Mouse (Mus musculus) limb, embryonic 10.5 days (tissue): ENCODE measurements around the gene Gsdma3. TPM values are rescaled to one million over a fixed set of nuclear protein-coding genes. Genes with fewer than 3 reads are reported as not detected.

ENCODE experiments used
- DNase-seq: peaks from one replicate; pipeline ENCODE4 v3.0.0-alpha.2; 2017; ENCODE audit warnings: low spot score
- H3K27ac ChIP-seq: fragments of 300-500 bp; sonication (generic); 2 replicates; pipeline ENCODE4 v1.5.1; 2016; ENCODE audit warnings: mild to moderate bottlenecking
- H3K27me3 ChIP-seq: fragments of 300-500 bp; sonication (generic); 2 replicates; pipeline ENCODE4 v1.6.1; 2016; ENCODE audit warnings: low read depth, mild to moderate bottlenecking; ENCODE audit not compliant: poor library complexity, severe bottlenecking
- H3K36me3 ChIP-seq: fragments of 300-500 bp; sonication (generic); 2 replicates; pipeline ENCODE4 v1.6.1; 2016; ENCODE audit warnings: mild to moderate bottlenecking, moderate library complexity
- H3K4me1 ChIP-seq: fragments of 300-500 bp; sonication (generic); 2 replicates; pipeline ENCODE4 v1.6.1; 2016
- H3K4me3 ChIP-seq: fragments of 300-500 bp; sonication (generic); 2 replicates; pipeline ENCODE4 v1.5.1; 2016; ENCODE audit warnings: mild to moderate bottlenecking, moderate library complexity
- H3K9me3 ChIP-seq: fragments of 300-500 bp; sonication (generic); replicated peaks from 2 replicates; pipeline ENCODE4 v1.6.1; 2016; ENCODE audit warnings: mild to moderate bottlenecking
- WGBS: fragments of 180-500 bp; shearing (Covaris S2); methylation state at CpG from one replicate; pipeline ENCODE4 v1.1.7; 2016; 5-methylcytosine and 5-hydroxymethylcytosine counted together
- polyA plus RNA-seq: library from polyadenylated mRNA; unstranded; fragments of >200 nt; fragmentation: Nextera tagmentation; extraction: Ambion mirVana; gene quantifications from 2 replicates; pipeline ENCODE4 v1.2.1, GENCODE M21; 2016

Gsdma3 gene
- polyA plus RNA-seq, 1 experiment from 2014 or later, result not detected

DNA sequence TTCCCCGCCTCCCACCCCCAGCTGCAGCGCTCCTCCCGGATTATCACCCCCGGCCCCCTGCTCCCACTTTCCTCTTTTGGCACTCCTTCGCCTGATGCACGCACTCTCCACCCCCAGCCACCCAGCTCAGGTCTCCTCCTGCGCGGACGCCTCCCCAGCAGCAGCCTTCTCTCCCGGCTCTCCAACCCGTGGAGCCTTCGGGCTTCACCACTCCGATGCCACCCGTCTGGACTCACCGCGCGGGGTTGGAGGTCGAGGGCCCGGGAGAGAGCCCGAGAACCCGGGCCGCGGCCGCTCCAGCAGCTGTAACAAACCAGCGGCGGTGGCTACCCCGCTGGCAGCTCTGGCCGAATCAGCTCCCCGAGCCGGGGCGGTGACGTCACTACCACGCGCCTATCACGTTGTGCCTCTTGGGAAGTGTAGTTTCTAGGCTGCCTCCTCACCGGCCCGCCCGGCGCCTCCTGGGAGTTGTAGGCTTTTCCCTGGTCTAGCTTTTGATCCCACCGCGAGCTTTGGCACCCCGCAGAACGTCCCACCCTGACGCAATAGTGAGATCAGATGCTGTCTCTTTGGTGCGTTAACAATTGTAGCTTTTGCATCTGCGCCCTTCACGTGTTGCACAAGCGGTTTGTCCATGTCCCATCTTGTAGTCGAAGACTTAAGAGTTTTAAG, 39.1 kb upstream of the Gsdma3 start, which contains the start of gene Ormdl3:
Ormdl3 (minus strand) TSS at position 477 of the 672 bp plus-strand sequence.
- H3K36me3 ChIP-seq, result peaks cover 27% of the 10 kb centered on the region

DNA sequence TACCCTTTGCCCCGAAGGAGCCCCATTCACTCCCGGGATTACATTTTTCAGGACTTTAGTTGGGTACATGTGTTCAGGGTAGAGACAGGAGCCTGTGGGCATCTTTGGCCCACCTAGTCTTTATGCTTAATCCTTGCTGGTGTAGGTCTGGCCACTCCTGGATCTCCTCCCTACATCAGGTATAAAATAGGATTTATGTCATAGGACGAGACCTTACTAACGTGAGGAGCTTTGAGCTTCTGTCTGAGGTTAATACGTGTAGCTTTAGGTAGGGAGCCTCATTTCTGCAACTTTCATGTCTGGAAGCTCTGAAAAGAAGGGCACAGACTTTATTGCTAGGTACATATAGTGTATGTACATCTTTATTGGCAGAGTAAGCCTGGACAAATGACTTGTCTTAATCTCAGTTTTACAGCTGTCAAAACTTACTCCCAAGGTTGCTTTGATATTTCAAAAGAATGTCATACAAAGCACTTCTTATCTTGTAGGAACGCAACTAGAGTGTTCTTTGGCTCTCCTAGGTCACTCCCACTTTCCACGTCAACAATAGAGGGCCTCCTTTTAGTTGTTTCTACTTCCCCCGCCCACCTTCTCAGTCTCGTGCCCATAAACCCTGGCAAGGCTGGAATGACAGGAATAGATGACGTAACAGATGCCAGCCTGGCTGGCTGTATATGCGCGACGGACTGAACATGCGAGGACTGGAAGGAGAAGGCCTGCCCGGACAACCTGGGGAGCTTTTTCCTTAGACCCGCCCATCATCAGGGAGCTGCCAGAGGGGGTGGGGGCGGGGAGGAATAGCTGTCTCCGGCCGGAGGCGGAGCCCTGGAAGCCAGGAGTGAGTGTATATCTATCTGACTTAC, 38.2 kb upstream of the Gsdma3 start:
- WGBS, result 6% methylated on average over 20 of the region's 20 CpGs
- Histone ChIP-seq H3K27me3 (peaks cover 18% of the 10 kb centered on the region), H3K4me1 (peaks cover 42% of the 10 kb centered on the region), H3K9me3 (no peaks in the 10 kb centered on the region), H3K27ac (peak overlapping the region; percentile 89), H3K36me3 (peaks cover 18% of the 10 kb centered on the region), H3K4me3 (peak overlapping the region; percentile 94)
- peak; percentile 71 for DNase-seq

More for the DNA sequence above, 39.1 kb upstream of the Gsdma3 start, which contains the start of gene Ormdl3:
- peak; percentile 100 for DNase-seq
- H3K4me1 ChIP-seq, result peaks cover 42% of the 10 kb centered on the region
- peak within 1 kb of the TSS; percentile 94 for H3K4me3 ChIP-seq
- peaks cover 10% of the 10 kb centered on the region; the same call in 1 of the 2 replicates for H3K27me3 ChIP-seq
- no peaks in the 10 kb centered on the region for H3K9me3 ChIP-seq
- H3K27ac ChIP-seq, result peak within 1 kb of the TSS; percentile 89
- under 1% methylated on average over 49 of the region's 49 CpGs for WGBS

DNA sequence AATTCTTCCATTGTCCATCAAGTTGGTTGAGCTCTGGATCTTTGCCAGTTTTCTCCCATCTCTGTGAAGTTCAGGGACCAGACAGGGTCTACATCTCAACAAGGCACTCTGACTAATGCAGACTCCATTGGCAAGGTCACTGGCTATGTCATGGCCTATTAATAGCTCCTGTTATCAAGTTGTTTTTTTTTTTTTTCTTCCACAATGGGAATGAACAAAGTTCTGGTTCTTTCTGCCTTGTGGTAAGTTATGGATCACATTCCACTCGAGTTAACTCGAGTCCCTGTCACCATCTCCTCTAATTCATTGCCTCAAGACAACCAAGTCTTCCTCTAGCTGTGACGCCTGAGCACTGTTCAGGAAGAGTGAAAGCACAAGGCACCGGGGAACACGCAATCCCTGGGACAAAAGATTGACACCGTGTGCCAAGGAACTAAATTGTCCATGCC, 37.3 kb upstream of the Gsdma3 start:
- Histone ChIP-seq H3K27ac (peak overlapping the region; percentile 89; the same call in 1 of the 2 replicates), H3K4me3 (no peak overlapping the region), H3K9me3 (no peaks in the 10 kb centered on the region), H3K36me3 (peaks cover 9% of the 10 kb centered on the region; the same call in 1 of the 2 replicates), H3K27me3 (peaks cover 18% of the 10 kb centered on the region), H3K4me1 (peaks cover 42% of the 10 kb centered on the region)
- WGBS, result 75% methylated on average over 6 of the region's 6 CpGs
- no peak for DNase-seq

DNA sequence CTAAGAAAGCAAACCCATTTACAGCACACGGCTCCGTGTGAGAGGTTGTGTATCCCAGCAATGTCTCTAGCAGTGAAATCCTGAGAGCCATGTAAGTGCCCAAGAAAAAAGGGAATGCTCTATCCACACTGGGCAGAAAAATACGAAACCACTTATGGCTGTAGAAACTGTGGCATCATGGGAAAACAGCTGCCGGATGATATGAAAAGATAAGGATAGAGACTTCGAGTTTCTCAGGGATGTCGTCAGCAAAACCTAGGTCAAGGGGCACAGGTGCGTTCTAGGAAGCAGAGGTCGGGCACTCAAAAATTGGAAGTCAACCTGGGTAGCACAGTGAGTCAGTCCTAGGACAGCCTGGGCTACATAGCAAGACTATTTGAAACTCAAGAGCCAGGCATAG, 36.9 kb upstream of the Gsdma3 start:
- H3K9me3 ChIP-seq, result no peaks in the 10 kb centered on the region
- peaks cover 42% of the 10 kb centered on the region for H3K4me1 ChIP-seq
- H3K4me3 ChIP-seq, result no peak overlapping the region
- peaks cover 4% of the 10 kb centered on the region; the same call in 1 of the 2 replicates for H3K36me3 ChIP-seq
- no peak for DNase-seq
- WGBS, result 81% methylated on average over 8 of the region's 8 CpGs
- no peak overlapping the region for H3K27ac ChIP-seq
- peaks cover 18% of the 10 kb centered on the region for H3K27me3 ChIP-seq

DNA sequence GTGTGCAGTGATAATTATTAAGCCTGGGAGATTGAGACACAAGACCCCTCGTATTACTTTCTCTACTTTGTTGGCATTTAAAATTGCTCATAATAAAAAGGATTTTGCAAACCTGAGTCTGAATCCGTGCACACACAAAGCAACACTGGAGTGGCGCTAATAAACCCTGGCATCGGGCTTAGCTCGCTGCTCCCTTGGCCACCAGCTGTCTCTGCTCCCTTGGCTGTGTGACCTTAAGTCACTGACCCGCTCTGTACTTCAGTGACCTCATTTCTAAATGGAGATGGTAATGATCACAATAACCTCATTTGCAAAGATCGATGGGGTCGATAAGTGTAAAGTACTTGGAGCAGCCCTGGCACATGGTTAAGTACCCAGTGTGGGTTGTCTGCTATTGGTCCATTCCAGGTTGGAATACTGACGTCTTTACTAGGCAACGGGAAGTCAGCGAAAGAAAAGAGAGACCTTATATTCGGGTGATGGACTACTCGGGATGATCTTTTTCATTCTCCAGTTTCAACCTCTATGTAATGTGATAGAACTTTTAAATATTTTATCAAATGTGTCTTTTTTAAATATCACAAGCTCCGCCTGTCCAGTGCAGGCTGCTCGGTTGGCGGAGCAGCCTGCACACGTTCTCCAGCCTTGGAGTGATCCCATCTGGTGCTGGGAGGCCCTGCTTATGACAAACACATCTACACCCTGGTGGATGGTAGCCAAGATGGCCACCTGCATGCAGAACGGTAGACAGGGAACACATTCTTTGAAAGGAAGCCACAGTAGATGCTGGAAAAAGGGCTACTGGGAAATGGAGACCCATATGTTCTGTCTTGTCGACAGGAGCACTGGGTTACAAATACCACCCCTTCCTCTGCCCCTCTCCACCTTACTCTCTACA, 35.4 kb upstream of the Gsdma3 start:
- H3K9me3 ChIP-seq, result no peaks in the 10 kb centered on the region
- H3K4me1 ChIP-seq, result peaks cover 28% of the 10 kb centered on the region
- H3K36me3 ChIP-seq, result no peaks in the 10 kb centered on the region
- H3K4me3 ChIP-seq, result no peak overlapping the region
- 83% methylated on average over 19 of the region's 19 CpGs for WGBS
- no peak overlapping the region for H3K27ac ChIP-seq
- no peak for DNase-seq
- H3K27me3 ChIP-seq, result peaks cover 18% of the 10 kb centered on the region

DNA sequence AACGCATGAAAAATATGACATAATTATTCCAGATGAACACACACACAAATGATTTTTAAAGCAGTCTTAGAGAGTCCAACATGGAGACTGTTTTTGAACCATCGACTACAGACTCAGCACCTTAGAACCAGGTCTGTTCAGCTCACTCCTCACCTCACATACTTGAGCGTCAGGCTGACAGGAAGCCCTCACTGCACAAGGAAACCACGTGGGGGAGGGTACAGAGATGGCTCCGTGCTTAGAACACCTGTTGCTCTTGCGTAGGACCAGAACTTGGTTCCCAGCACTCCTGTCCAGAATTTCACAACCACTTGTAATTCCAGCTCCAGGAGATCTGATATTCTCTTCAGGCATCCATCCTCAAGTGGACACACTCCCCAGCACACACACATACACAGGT, 31.1 kb upstream of the Gsdma3 start:
- WGBS, result 82% methylated on average over 6 of the region's 6 CpGs
- no peak overlapping the region for H3K27ac ChIP-seq
- H3K36me3 ChIP-seq, result no peaks in the 10 kb centered on the region
- peaks cover 5% of the 10 kb centered on the region; the same call in 1 of the 2 replicates for H3K4me1 ChIP-seq
- DNase-seq, result no peak
- H3K27me3 ChIP-seq, result peaks cover 39% of the 10 kb centered on the region
- no peaks in the 10 kb centered on the region for H3K9me3 ChIP-seq
- H3K4me3 ChIP-seq, result no peak overlapping the region

DNA sequence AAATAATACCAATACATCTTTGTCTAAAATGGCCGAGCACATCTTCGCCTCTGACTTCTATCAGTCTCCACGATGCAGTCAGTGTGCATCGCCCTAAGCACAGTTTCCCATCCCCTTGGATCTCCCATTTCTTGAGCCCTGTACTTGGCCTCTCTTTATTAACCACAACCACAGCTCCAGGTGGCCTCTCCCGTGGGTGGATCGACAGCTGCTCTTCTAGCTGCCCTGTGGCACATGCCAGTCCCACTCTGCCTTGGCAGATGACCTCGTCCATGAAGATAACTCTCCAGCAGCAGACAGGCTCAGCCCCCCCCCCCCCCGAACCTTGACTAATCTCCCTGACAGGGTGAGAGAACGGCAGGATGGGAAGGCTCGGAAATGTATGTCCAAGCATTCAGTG, 30.7 kb upstream of the Gsdma3 start:
- Histone ChIP-seq H3K9me3 (no peaks in the 10 kb centered on the region), H3K4me3 (no peak overlapping the region), H3K4me1 (peaks cover 5% of the 10 kb centered on the region; the same call in 1 of the 2 replicates), H3K27me3 (peaks cover 44% of the 10 kb centered on the region), H3K27ac (no peak overlapping the region), H3K36me3 (no peaks in the 10 kb centered on the region)
- 78% methylated on average over 10 of the region's 10 CpGs for WGBS
- DNase-seq, result no peak

DNA sequence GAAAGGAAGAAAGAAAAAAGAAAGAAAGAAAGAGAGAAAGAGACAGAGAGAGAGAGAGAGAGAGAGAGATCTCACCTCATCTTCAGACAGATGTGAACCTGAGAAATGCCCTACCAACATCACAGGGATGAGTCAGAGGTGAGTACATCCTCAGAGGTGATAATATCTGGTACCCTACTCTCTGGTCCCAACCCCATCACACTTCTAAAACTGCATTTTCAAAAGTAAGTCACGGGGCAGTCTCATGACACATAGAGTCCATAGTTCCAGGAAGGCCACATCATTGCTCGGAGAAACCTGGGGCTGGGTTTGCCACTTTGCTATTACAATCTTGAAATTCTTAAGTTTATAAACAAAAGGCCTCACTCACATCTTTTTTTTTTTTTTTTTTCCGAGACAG, 30.2 kb upstream of the Gsdma3 start:
- Histone ChIP-seq H3K27ac (no peak overlapping the region), H3K4me1 (peaks cover 5% of the 10 kb centered on the region; the same call in 1 of the 2 replicates), H3K36me3 (no peaks in the 10 kb centered on the region), H3K27me3 (peaks cover 49% of the 10 kb centered on the region), H3K4me3 (no peak overlapping the region), H3K9me3 (no peaks in the 10 kb centered on the region)
- DNase-seq, result no peak
- WGBS, result 82% methylated on average over 3 of the region's 3 CpGs

DNA sequence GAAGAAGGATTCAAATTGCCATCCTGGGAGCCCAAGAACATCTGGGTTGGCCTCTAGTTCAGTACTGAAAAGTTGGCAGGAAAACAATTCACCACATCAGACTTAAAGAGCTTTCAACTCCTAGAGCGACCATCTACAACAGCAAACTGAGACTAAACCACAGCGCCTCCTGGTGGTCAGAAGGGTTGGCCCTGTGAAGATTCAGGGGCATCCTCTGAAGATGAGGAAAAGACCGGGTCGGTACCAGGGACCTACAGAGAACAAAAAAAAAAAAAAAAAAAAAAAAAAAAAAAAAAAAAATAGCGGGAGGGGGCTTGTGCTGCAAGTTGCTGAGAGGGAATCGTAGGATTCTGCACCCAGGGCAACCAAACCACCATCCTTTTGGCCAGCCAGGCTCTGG, 28.8 kb upstream of the Gsdma3 start:
- H3K9me3 ChIP-seq, result no peaks in the 10 kb centered on the region
- peaks cover 12% of the 10 kb centered on the region for H3K4me1 ChIP-seq
- no peak overlapping the region for H3K4me3 ChIP-seq
- H3K36me3 ChIP-seq, result no peaks in the 10 kb centered on the region
- no peak overlapping the region for H3K27ac ChIP-seq
- H3K27me3 ChIP-seq, result peaks cover 54% of the 10 kb centered on the region
- 38% methylated on average over 6 of the region's 6 CpGs for WGBS
- peak; percentile 76 for DNase-seq

DNA sequence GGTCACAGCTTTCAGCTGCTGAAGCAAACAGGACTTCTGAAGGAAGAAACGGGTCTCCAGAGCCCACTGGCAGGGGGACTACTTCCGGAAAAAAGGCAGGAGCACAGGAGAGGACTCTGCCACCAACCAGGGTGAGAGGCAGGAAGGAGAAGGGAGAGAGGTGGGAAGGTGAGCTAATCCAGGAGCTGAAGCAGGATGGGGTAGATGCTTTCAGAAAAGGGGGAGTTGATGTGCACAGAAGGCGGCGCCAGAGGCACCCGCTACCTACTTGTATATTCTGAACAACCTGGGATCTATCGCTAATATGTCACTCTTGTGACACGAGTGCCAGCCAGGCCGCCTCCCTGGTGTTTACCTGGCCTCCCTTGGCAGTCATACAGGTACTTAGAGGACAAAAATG, 28.2 kb upstream of the Gsdma3 start, which contains the start of gene Lrrc3c:
Lrrc3c (plus strand) TSS at position 301 of the 400 bp plus-strand sequence.
- Histone ChIP-seq H3K4me3 (0 out of 2 replicates have a peak within 1 kb of the TSS, but pooled peaks have one; percentile 5), H3K4me1 (peaks cover 15% of the 10 kb centered on the region), H3K27ac (no peak within 1 kb of the TSS), H3K27me3 (peaks cover 52% of the 10 kb centered on the region), H3K36me3 (no peaks in the 10 kb centered on the region), H3K9me3 (no peaks in the 10 kb centered on the region)
- no peak for DNase-seq
- WGBS, result 87% methylated on average over 8 of the region's 8 CpGs

DNA sequence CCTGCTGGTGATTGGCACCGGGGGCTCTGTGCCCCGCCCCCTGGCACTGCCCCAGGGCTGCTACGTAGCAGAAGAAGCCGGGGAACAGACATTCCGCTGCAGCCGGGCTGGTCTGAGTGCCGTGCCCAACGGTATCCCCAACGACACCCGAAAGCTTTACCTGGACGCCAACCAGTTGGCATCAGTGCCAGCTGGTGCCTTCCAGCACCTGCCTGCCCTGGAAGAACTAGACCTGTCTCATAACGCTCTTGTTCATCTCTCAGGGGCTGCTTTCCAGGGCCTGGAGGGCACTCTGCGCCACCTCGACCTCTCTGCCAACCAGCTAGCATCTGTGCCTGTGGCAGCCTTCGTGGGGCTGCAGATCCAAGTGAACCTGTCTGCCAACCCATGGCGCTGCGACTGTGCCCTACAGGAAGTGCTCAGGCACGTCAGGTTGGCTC, 27.3 kb upstream of the Gsdma3 start:
- Histone ChIP-seq H3K27ac (no peak overlapping the region), H3K4me1 (peaks cover 15% of the 10 kb centered on the region), H3K4me3 (0 out of 2 replicates have a peak overlapping the region, but pooled peaks have one; percentile 5), H3K9me3 (no peaks in the 10 kb centered on the region), H3K27me3 (peaks cover 52% of the 10 kb centered on the region), H3K36me3 (no peaks in the 10 kb centered on the region)
- no peak for DNase-seq
- WGBS, result 67% methylated on average over 18 of the region's 18 CpGs

DNA sequence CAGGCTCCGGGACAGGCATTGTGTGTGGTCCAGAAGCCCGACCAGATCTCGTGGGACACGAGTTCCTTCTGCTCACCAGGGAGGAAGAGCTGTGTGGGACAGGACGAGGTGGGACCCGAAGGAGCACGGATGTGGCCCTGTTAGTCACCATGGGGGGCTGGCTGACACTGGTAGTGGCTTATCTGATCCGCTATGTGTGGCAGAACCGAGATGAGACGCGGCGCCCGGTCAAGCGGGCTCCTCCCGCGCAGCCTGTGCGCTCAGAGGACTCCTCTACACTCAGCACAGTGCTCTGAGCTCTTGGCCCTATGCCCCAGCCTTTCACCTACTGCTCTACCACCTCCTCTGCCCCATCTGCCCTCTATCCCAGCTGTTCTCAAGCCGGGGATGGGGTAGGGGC, 26.9 kb upstream of the Gsdma3 start:
- WGBS, result 41% methylated on average over 18 of the region's 18 CpGs
- no peaks in the 10 kb centered on the region for H3K36me3 ChIP-seq
- peaks cover 15% of the 10 kb centered on the region for H3K4me1 ChIP-seq
- no peaks in the 10 kb centered on the region for H3K9me3 ChIP-seq
- H3K27ac ChIP-seq, result no peak overlapping the region
- DNase-seq, result no peak
- H3K27me3 ChIP-seq, result peaks cover 52% of the 10 kb centered on the region
- 0 out of 2 replicates have a peak overlapping the region, but pooled peaks have one; percentile 5 for H3K4me3 ChIP-seq
